Mouse (Mus musculus) forelimb bud, embryonic 11.5 days (tissue): ENCODE measurements around the gene Pfas.
"Not testable (repeated sequence)": the region's sequence is repeated elsewhere in the genome, so short reads cannot be mapped to it uniquely, and the experiment has no call there.

ENCODE experiments used
- DNase-seq: peaks from one replicate; pipeline ENCODE4 v3.0.0-alpha.2; 2012; ENCODE audit warnings: low read depth, low spot score

Gene Pfas

DNA sequence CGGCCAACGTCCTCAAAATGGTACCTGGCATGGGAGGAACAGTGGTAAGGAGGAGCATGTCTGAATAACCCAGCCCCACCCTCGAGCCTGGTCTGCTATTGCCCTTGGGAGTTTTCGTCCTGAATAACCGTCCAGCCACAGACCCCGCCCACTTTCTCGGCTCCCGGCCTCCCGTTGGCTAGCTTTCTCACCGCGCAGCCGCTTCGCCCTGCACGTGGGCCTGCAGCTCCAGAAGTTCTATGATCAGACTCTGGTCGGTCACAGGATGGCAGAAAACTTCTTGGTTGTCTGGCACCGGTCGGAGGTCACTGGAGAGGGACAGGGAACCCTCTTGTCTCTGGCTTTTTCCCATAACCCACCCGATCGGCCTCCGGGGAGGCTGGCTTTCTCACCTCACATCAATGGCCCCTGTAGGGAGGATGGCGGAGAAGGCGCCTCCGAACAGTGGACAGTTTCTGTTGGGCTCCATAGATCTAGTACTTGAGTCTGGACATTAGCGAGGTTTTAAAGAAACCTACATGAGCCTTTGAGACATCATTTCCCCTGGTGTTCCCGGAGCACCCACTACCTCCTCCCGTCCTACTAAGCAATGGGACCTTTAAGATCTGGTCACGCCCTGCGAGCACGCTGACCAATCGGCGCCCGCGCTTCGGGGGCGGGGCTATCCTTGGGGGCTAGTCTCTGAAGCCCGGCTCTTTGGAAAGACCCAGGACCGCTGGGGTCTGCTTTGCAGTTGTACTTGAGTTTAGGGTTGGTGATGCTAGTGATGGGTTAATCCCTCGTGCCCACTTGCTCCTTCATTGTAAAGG lies 34.8 kb downstream of the Pfas start:
- peak; percentile 82 for DNase-seq

- DNase-seq, result no peak
Observed at GRCm38 (mm10) chr11:68970232-68970631, 38.0 kb downstream of the Pfas start.

- no peak for DNase-seq
Observed at GRCm38 (mm10) chr11:68968752-68969151, 39.5 kb downstream of the Pfas start.

DNA sequence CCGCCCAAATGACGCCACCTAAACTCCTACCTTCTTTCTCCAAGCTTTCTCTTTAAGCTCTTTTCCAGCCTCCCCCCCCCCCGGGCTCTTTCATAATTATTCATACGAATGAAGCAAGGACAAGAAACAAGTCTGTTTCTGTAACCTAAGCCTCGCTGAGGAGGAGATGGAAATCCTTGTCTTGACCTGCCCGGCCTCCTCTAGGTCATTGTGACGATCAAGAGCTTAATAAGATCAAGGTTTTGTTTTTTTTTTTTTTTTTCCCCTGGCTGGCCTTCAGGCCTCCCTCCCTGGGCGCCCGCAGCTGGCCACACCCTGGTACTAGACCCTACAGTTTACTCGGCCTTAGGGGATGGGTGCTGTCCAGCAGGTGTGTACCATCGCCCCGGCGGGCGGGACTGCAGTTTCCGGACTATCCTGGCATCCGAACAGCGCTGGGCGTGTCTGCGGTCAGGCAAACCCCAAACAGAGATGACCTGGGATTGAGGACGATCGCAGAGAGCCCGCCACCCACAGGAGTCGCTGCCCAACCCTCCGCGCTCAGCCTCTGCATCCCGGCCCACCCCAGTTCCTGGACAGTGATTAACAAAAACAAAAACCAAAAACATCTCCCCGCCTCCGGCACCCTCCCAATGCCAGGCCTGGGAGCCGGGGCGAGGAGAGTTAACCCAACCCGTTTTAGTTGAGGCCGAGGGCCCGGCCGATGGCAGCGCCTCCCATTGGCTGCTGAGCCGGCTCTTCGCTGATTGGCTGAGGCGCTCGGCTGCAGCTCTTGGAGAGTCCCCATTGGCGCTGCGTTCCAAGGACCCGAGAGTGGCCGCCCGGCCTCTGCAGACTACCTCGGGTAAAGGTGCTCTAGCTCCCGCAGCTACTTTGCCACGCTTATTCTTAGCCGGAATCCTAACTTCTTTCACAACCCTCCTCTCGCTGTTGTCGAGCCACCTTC lies 40.6 kb downstream of the Pfas start, which contains the start of gene Slc25a35:
Slc25a35 (plus strand) TSS at position 795 of the 946 bp plus-strand sequence.
- DNase-seq, result peak; percentile 88

DNA sequence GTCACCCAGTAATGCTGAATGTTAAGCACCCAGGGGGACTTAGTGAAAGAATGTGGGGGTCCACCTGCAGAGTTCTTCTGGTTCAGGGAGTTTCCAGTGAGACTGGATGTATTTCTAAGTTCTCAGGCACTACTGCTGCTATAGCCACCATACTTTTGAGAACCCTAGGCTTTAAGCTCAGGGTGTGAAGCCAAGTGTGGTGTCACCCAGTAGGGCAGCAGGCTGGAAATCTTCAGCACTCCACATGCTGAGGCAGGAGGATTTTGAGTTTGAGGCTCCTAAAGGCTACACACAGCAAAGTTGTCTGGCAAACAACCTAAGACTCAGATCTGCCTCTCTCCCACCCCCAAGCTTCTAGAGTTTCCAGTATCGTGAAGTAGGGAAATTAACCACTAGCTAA lies 41.7 kb downstream of the Pfas start:
- no peak for DNase-seq

- DNase-seq, result peak; percentile 58
Observed at GRCm38 (mm10) chr11:68965845-68966244, 42.4 kb downstream of the Pfas start.

DNA sequence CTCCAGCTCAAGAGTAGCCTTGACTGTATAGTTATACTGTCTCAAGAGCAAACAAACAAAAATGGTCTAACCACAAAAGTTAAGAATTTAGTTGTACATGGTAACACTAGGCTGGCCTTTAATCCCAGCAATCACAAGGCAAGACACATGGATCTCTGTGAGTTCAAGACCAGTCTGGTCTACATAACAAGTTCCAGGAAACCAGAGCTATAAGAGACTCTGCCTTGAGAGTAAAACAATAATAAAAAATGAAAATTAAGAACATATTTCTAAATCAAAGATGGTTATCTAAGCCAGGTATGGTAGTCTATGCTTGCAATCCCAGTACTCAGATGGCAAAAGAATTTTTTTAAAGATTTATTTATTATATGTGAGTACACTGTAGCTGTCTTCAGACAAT lies 43.2 kb downstream of the Pfas start:
- no peak for DNase-seq

- no peak for DNase-seq
Observed at GRCm38 (mm10) chr11:68963405-68963804, 44.9 kb downstream of the Pfas start.

GRCm38 (mm10) chr11:68962159-68962558 lies 46.1 kb downstream of the Pfas start:
- not testable (repeated sequence) for DNase-seq

GRCm38 (mm10) chr11:68961596-68961995 lies 46.7 kb downstream of the Pfas start:
- DNase-seq, result no peak

DNA sequence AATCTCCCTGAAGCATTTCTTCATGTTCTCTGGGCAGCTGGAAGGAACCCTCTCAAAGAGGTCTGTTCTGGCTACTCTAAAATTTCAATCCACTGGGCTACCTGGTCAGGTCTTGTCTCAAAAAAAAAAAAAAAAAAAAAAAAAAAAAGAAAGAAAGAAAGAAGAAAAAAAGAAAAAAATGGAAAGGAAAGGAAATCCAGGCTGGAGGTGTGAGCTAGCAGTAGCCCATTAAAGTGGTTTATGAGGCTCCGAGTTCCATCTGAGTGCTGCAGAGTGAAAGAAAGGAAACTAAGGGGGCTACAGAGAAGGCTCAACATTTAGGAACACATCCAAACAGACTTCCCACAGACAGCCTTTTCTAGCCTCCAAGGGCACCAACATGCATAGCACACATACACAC lies 50.3 kb downstream of the Pfas start:
- DNase-seq, result no peak

DNA sequence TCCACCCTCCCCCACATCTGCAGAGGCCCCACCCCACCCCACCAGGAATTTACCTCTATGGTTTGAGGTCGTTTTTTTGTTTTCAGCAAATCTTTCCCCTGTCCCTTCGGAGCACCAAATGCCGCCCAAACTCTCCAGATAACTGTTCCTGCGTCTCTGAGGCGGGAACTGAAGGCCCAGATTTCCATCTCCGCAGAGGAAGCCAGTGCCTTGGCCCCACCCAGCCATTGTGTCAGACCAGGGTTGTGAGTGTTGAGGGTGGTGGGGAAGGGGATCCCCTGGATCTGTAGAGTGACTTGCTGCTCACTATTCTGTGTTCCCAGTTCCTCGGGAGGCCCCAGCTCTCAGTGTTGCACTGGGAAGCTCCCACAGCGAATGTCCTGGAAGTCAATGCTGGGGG lies 51.0 kb downstream of the Pfas start, which contains the start of gene Arhgef15:
Arhgef15 (minus strand) TSS at position 173 of the 400 bp plus-strand sequence.
- no peak for DNase-seq

GRCm38 (mm10) chr11:68956697-68957096 lies 51.6 kb downstream of the Pfas start:
- DNase-seq, result no peak

DNA sequence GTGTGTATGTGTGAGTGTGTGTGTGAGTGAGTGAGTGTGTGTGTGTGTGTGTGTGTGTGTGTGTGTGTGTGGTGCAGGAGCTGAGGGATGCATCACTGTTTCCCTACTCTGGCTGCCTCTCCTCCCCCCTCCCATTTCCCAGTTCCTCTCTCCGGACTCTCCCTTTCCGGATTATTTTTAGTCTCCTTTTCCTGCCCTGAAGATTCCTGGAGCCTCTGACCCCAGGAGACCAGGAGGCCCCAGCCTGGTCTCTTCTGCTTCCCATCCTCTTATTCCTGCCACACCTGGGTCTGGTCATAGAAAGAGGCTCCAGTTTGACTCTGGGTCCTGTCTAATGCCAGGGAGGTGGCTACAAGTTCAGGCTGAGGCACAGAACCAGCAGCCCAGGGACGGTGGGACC lies 52.2 kb downstream of the Pfas start:
- no peak for DNase-seq

GRCm38 (mm10) chr11:68955473-68955872 lies 52.8 kb downstream of the Pfas start:
- no peak for DNase-seq

- DNase-seq, result no peak
Observed at GRCm38 (mm10) chr11:68954408-68954807, 53.9 kb downstream of the Pfas start.

DNA sequence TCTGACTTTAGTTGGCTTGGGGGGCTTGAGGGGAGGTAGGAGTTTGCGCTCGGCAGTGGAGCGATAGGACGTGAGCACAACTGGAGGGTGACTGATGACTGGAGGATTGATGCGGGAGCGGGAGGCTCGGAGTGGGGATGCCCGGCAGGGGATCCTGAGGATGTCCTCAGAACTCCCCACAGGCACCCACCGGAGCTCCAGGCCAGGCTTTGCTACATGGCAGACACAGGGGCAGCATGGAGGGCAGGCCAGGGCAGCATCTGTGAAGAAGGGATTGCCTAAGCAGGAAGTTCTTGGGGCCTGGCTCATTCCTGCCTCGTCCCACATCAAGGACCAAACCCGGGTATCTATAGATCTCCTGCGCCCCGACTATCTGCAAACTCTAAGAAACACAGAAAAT lies 54.4 kb downstream of the Pfas start:
- DNase-seq, result no peak

- DNase-seq, result no peak
Observed at GRCm38 (mm10) chr11:68947542-68947993, 60.7 kb downstream of the Pfas start.

- DNase-seq, result no peak
Observed at GRCm38 (mm10) chr11:68946806-68947440, 61.3 kb downstream of the Pfas start.

GRCm38 (mm10) chr11:68946001-68946400 lies 62.3 kb downstream of the Pfas start:
- DNase-seq, result no peak

DNA sequence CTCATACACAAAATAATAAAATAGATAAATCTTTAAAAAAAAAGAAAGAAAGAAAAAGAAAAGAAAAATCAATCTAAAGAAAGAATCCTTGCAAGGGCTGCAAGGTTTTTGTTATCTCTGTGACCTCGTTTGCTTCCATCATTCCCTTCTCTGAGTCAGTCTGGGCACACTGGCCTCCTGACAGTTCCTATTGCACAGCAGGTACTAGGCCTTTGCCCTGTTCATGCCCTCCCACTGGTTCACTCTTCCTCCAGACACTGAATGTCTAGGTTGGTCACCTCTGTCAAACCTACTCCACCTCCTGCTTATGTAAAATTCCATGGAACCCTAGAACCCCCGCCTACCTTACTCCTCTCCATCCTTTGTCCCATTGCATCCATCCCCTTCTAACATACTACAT lies 63.0 kb downstream of the Pfas start:
- no peak for DNase-seq

GRCm38 (mm10) chr11:68942731-68943130 lies 65.5 kb downstream of the Pfas start:
- no peak for DNase-seq
